Mouse (Mus musculus) liver, adult 2 months (tissue): ENCODE data around the gene 2900011O08Rik. TPM values are rescaled to one million over a fixed set of nuclear protein-coding genes. Genes with fewer than 3 reads are reported as not detected.

Experiments used
- DNase-seq: peaks from one replicate; pipeline ENCODE4 v3.0.0-alpha.2; 2011; ENCODE audit warnings: low read depth, low spot score; ENCODE audit errors: extremely low read depth
- H3K27ac ChIP-seq: fragments of 200-500 bp; replicated peaks from 2 replicates; pipeline ENCODE4 v1.5.1; 2012; ENCODE audit warnings: low read depth, mild to moderate bottlenecking, control low read depth, inconsistent platforms, low read length; ENCODE audit not compliant: insufficient read depth
- H3K27me3 ChIP-seq: fragments of 200-500 bp; 2 replicates; pipeline ENCODE4 v1.6.1; 2012; ENCODE audit warnings: mild to moderate bottlenecking, moderate library complexity, low read length, inconsistent platforms; ENCODE audit not compliant: control insufficient read depth, insufficient read depth
- H3K36me3 ChIP-seq: fragments of 200-500 bp; 2 replicates; pipeline ENCODE4 v1.6.1; 2012; ENCODE audit warnings: low read length, inconsistent platforms; ENCODE audit not compliant: control insufficient read depth, insufficient read depth
- H3K4me1 ChIP-seq: fragments of 200-500 bp; 2 replicates; pipeline ENCODE4 v1.6.1; 2011; ENCODE audit warnings: low read length; ENCODE audit not compliant: control insufficient read depth, insufficient read depth
- H3K4me3 ChIP-seq: fragments of 200-500 bp; 2 replicates; pipeline ENCODE4 v1.5.1; 2011; ENCODE audit warnings: low read depth, mild to moderate bottlenecking, control low read depth, low read length, moderate library complexity; ENCODE audit not compliant: insufficient read depth
- H3K79me2 ChIP-seq: fragments of 200-500 bp; 2 replicates; pipeline ENCODE4 v1.6.1; 2012; ENCODE audit warnings: inconsistent platforms, mild to moderate bottlenecking, low read length, moderate library complexity; ENCODE audit not compliant: control insufficient read depth, insufficient read depth
- H3K9ac ChIP-seq: fragments of 200-500 bp; 2 replicates; pipeline ENCODE4 v1.6.1; 2012; ENCODE audit warnings: low read depth, mild to moderate bottlenecking, control low read depth, inconsistent platforms, low read length
- CTCF ChIP-seq: fragments of 200-500 bp; IDR thresholded peaks from 2 replicates; pipeline ENCODE4 v1.5.1; 2011; ENCODE audit warnings: low read depth, low read length, control low read depth
- POLR2A ChIP-seq: fragments of 200-500 bp; IDR thresholded peaks from 2 replicates; pipeline ENCODE4 v1.6.1; 2011; ENCODE audit warnings: low read length, control low read depth; ENCODE audit not compliant: insufficient read depth; ENCODE audit errors: extremely low read depth
- WGBS: fragments of 180-500 bp; shearing (Covaris S2); methylation state at CpG from one replicate; pipeline ENCODE4 v1.1.7; 2018; 5-methylcytosine and 5-hydroxymethylcytosine counted together
- polyA plus RNA-seq: library from polyadenylated mRNA; depleted of rRNA; stranded (reverse); fragments of >200 nt; gene quantifications from 2 replicates; pipeline ENCODE4 v1.2.3, GENCODE M21; 2012
- total RNA-seq: library from RNA; depleted of rRNA; stranded (reverse); fragments of >200 nt; gene quantifications from 2 replicates; pipeline ENCODE4 v1.2.3, GENCODE M21; 2014

Gene 2900011O08Rik
- total and polyA plus RNA-seq, 2 experiments = not detected

DNA sequence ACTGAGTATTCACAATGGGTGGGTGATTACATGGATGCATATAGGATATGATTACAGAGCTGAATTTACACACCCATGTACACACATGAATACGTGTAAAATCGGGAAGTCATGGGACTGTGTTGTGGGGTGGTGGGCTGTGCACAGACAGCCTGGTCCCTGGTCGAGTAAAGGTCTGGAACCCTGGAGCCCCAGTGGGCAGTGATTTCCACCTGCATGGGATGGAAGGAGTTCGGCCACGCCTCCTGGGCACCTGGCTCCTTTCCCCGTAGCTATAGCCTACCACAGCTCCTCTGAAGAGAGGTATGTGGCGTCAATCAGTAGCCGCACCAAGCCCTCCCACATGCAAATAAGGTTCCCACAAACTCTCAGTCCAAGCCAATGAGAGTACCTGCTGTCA is 30.9 kb downstream of the 2900011O08Rik start:
- H3K9ac ChIP-seq = no peak overlapping the region
- H3K36me3 ChIP-seq = no peaks in the 10 kb centered on the region
- H3K27ac ChIP-seq = no peak overlapping the region
- no peaks in the 10 kb centered on the region for H3K4me1 ChIP-seq
- H3K79me2 ChIP-seq = no peaks in the 10 kb centered on the region
- H3K27me3 ChIP-seq = no peaks in the 10 kb centered on the region
- TF ChIP-seq POLR2A = no peak
- TF ChIP-seq CTCF = no peak
- 91% methylated on average over 8 of the region's 8 CpGs for WGBS
- H3K4me3 ChIP-seq = no peak overlapping the region
- no peak for DNase-seq

DNA sequence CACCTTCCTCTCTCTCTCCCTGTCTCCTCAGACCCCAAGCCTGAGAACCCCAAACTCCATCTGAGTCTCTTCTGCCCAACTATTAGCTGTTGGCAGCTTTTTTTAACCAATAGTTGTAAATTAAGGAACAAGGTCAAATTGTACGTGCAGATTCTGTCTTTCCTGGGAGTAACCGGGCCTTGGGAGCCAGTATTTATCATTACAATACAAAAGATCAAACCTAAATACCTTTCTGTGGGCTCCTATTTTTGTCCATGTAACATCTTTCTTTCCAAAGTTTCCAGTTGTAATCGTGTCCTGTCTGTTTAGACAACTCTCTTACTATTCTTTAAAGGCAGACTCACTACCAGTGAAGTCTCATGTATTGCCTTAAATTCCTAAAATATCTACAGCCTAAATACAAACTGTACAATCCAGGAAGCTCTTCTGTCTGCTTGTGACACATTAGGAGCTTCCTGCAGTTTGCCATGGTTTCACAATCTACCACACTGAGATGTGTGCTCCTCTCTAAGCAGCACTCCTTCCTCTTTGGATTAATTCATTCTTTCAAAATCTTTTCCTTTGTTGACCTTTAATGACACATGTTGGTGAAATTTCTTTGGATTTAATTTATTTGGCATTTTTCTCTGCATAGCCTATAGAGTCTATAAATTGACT is 34.9 kb downstream of the 2900011O08Rik start:
- WGBS = 76% methylated on average over 3 of the region's 3 CpGs
- TF ChIP-seq CTCF = no peak
- no peak for TF ChIP-seq POLR2A
- H3K4me3 ChIP-seq = no peak overlapping the region
- no peak overlapping the region for H3K9ac ChIP-seq
- no peaks in the 10 kb centered on the region for H3K4me1 ChIP-seq
- H3K27ac ChIP-seq = no peak overlapping the region
- H3K36me3 ChIP-seq = no peaks in the 10 kb centered on the region
- no peaks in the 10 kb centered on the region for H3K79me2 ChIP-seq
- no peaks in the 10 kb centered on the region for H3K27me3 ChIP-seq
- no peak for DNase-seq

DNA sequence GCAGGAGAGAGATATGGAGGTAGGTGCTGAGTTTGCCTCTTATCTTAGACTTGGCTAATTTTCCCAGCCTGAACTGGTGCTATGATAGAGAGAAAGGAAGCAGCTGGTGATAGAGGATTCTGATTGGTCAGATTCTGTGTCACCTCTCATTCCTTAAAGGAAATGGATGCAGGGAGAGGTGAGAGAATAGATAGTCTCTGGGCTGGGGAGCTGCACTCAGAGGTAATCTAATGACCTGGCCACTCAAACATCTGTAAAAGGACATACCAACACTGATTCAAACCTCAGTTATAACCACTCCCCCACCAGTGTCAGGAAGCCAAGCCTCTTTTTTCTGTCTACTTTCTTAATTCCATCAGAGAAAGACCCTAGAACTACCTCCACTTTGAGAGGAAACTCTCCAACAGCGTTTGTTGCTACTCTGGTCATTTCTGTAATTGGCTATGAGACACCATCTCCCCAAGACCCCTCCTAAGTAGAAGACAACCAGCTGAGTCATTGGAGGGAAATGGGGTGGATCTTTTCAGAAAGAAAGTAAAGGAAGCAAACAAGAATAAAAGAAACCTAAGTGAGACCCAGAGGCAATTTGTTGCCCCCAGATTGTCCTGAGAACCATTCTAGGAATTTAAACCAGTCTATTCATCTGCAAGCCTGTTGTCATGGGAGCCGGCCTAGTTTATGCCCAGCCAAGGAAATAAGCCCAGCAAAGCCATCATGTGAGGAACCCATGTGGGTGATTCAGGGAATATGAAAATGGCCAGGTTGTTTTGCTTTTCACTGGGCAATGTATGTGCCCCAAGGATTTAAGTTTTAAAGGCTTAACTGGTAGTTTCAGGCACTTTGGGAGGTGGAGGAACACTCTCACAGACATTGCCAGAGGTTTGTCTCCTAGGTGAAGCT is 38.9 kb downstream of the 2900011O08Rik start:
- no peak for DNase-seq
- H3K79me2 ChIP-seq = no peaks in the 10 kb centered on the region
- no peaks in the 10 kb centered on the region for H3K27me3 ChIP-seq
- no peak for TF ChIP-seq POLR2A
- no peak for TF ChIP-seq CTCF
- no peak overlapping the region for H3K27ac ChIP-seq
- H3K4me1 ChIP-seq = no peaks in the 10 kb centered on the region
- H3K36me3 ChIP-seq = no peaks in the 10 kb centered on the region
- WGBS = 88% methylated on average over 2 of the region's 2 CpGs
- no peak overlapping the region for H3K4me3 ChIP-seq
- no peak overlapping the region for H3K9ac ChIP-seq

DNA sequence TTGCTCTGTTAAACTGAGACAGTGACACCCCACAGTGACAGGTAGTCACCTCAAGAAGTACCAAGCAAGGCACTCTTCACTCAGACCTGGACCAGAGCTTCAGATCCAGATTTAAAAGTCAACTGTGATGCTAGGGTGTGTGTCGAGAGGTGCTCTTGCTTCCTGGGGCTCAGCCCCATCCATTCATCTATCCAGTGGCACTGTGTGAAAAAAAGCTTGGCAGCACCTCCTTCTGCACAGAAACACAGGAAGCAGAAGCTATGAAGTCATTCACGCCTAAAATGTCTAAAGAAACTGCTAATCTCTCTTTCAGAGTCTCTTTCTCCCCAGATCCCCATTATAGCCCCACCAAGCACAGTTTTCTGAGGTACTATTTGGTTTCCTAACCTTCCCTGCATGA is 42.7 kb downstream of the 2900011O08Rik start:
- 70% methylated on average over 2 of the region's 2 CpGs for WGBS
- Histone ChIP-seq H3K36me3 (no peaks in the 10 kb centered on the region), H3K79me2 (no peaks in the 10 kb centered on the region), H3K9ac (no peak overlapping the region), H3K27me3 (no peaks in the 10 kb centered on the region), H3K4me3 (no peak overlapping the region), H3K27ac (no peak overlapping the region), H3K4me1 (no peaks in the 10 kb centered on the region)
- no peak for DNase-seq
- TF ChIP-seq POLR2A (no peak), CTCF (no peak)

DNA sequence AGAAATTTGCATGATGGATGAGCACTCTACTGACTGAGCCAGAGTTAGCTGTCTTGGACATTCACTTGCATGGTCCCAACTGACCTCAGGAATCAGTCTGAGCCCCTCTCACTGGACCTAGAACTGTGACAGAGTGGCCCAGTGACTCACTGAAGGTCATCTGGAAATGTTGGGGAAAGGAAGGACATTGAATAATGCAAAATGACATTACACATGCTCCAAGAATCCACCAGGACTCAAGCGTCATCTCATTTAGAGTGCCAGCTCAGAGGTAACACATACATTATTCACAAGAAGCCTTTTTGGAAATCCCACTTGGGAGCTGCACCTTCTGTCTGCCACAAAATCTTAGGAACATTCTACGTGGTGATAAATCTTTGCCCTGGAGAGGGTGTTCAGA is 43.4 kb downstream of the 2900011O08Rik start:
- Histone ChIP-seq H3K36me3 (no peaks in the 10 kb centered on the region), H3K27ac (no peak overlapping the region), H3K27me3 (no peaks in the 10 kb centered on the region), H3K79me2 (no peaks in the 10 kb centered on the region), H3K4me3 (no peak overlapping the region), H3K4me1 (no peaks in the 10 kb centered on the region), H3K9ac (no peak overlapping the region)
- WGBS = 91% methylated on average over 2 of the region's 2 CpGs
- DNase-seq = no peak
- TF ChIP-seq CTCF (no peak), POLR2A (no peak)

DNA sequence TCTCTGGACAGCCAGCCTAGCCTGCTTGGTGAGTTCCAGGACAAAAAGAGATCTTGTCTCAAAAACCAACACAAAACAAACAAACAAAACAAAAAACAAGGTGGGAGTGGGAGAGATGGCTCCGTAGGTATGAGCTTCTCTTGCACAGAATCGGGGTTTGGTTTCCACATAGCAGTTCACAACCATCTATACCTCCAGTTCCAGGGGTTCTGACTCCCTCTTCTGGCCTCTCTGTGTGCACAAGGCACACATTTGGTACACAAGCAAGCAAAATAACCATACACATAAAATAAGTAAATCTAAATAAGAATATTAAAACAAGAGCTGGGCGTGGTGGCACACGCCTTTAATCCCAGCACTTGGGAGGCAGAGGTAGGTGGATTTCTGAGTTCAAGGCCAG is 44.2 kb downstream of the 2900011O08Rik start:
- no peak overlapping the region for H3K4me3 ChIP-seq
- H3K27me3 ChIP-seq = no peaks in the 10 kb centered on the region
- H3K36me3 ChIP-seq = no peaks in the 10 kb centered on the region
- H3K79me2 ChIP-seq = no peaks in the 10 kb centered on the region
- H3K27ac ChIP-seq = no peak overlapping the region
- H3K9ac ChIP-seq = no peak overlapping the region
- TF ChIP-seq CTCF = peak; percentile 45; the same call in 1 of the 2 replicates
- TF ChIP-seq POLR2A = no peak
- peak; percentile 56 for DNase-seq
- 68% methylated on average over 4 of the region's 4 CpGs for WGBS
- H3K4me1 ChIP-seq = no peaks in the 10 kb centered on the region
